Mouse (Mus musculus) embryo, embryonic 11 days (tissue): ENCODE measurements at regions not wholly inside any gene's neighbourhood (a gene's known extent, or its start where the extent isn't known, plus 50 kb on each side); places are given as distances from the start of the nearest gene placed in this dataset.
A peak's percentile ranks its signal among the peaks of the same experiment; 100 is the strongest.

Experiments
- DNase-seq: peaks from one replicate; pipeline ENCODE4 v3.0.0-alpha.2; 2015

DNA sequence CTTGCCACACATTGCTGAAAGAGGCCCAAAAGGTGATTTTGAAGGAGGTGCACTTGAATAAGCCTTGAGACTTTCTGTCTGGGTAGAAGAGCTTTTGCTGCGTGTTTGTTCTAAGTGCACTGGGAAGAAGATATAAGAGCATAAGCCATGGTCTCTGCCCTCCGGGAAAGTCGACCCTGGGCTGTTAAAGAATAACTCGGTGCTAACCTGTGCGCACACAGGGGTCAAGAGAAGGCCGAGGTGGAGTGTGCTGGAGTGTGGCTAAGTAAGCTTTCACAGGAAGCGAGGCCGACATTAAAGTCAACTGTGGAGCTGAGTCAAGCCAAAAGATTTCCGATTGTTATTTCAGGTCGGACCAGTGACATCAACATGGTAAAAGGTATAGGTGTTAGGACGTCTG is 473.0 kb downstream of the Slc4a3 start:
- DNase-seq = no peak

DNA sequence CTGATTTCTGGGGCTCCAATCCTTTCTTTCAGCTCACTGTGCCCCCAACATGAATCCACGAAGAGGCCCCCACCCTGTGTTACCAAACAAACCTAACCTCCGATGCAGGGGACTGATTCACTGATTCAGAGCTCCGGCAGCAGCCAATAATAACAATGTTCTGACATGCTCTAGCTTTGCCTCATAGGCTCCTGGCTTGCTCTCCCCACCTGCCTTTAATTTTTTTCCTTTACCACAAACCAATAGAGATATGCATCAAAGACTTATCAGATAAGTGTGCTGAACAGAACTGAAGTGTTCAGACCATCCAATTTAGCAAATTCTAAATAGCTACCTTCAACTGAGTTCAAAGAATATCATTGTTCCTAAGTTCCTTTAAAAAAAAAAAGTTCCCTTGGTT is 478.6 kb downstream of the Slc4a3 start:
- no peak for DNase-seq

DNA sequence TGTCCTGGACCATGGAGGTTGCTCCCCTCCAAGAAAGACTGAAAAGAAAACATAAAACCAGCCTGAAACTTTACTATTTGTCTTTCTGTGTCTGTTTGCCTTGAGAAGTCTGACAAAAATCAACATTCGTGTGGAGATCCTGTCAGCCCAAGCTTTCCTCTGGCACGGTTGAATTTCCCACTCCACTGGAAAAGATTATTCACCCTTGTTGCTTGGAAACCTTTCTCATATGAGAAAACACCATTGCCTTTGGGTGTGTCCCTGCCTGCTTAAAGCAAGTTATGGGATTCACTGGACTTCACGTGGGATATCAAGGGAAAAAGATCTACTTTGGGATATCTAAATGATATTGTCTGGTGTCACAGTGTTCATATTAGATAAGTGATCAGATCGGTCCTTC is 479.3 kb downstream of the Slc4a3 start:
- no peak for DNase-seq

DNA sequence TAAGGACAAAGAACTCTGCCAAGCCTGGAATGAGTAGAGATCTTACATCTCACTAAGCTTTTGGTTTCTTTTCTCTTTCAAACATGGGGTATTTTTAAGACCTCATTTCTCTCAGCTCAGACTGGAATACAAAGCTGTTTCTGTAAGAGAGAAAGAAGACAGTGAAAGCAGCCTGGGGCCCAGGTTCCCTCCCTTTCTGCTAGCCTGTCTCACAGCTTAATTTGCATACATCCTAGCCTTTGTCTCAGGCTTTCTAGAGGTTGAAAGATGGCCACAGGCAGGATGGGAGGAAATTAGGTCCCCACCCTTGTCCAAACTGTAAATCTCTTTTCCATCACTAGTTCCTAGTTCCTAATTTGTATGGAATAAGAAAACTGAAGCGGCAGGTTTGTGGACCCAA is 483.0 kb downstream of the Slc4a3 start:
- DNase-seq = no peak

DNA sequence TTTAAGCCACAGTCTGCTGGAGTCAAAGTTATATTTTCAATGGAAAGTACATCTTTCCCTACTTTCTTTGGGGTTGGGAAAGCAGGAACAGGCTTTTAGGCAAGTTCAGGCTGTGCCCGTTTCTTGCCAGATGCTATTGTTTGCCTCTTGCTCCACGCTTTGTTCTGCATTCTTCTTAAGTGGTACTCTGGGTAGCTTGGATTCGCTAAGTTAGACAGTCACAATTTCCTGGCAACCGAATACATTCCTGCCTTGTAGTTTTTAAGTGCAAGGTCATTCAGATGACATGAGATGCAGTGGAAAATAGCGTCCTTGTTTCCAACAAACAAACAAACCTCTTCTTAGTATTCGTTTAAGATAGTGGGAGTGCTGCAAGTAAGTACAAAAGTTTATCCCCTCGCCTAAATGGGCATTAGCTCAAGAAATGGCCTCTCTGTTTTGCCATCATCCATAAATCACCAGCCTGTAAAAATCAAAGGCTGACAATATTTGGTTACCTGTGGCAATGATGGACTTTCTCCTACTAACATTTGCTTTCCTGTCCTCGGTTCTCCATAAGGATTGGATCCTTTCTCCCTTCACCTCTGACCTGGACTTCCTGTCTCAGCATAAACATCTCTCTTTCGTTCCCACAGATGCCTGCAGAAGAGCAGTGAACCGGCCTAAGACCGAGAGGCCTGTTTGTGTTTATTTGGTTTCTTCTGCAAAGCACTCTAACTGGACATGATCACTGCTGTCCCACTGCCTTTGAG is 485.3 kb downstream of the Slc4a3 start:
- DNase-seq = no peak

DNA sequence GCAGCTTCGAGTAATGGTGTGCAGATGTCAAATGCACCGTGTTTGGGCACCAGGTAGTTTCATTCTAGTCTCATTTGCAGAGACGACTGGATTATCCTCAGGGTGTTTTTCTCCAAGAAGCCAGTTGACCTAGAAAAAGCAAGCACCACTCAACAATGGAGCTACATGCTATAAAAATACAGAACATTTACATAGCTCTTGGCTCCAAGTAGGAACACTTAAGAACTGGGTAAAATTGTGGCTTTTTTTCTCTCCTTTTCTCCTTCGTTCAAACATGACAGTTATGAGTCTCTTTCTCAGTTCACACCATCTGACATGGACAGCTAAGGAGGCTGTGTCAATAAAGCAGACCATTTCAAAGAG is 485.8 kb downstream of the Slc4a3 start:
- no peak for DNase-seq

DNA sequence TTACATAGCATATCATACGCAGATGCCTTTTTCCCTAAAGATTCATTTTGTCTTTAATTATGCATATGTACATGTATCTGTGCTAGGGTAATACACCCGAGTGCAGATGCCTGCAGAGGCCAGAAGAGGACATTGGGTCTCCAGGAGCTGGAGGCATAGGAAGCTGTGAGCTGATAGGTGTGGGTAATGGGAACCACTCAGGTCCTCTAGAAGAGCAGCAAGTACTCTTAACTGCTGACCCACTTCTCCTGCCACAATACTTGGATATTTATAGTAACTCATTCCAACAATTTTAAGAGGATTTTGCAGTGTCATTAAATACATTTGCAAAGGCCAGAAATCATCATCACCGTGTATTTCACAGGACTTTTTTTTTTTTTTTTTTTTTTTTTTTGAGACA is 486.6 kb downstream of the Slc4a3 start:
- no peak for DNase-seq

DNA sequence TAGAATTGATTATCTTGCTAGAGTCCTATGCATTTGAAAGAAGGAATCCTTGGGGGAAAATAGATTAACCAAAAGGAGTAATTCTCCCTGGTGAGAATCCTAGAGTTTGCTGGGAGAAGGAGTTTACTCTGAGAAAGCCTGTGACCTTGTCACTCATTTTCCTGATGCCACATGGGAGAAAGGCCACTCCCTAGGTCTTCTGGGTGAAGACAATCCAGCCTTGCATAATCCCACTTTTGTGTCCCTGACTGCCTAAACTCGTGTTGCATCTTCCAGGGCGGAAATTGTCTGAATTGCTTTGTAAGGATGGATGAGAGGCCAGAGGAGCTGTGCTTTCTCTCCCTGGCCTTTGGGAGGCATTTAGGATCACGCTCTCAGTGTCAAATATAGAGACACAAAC is 490.2 kb downstream of the Slc4a3 start:
- no peak for DNase-seq

DNA sequence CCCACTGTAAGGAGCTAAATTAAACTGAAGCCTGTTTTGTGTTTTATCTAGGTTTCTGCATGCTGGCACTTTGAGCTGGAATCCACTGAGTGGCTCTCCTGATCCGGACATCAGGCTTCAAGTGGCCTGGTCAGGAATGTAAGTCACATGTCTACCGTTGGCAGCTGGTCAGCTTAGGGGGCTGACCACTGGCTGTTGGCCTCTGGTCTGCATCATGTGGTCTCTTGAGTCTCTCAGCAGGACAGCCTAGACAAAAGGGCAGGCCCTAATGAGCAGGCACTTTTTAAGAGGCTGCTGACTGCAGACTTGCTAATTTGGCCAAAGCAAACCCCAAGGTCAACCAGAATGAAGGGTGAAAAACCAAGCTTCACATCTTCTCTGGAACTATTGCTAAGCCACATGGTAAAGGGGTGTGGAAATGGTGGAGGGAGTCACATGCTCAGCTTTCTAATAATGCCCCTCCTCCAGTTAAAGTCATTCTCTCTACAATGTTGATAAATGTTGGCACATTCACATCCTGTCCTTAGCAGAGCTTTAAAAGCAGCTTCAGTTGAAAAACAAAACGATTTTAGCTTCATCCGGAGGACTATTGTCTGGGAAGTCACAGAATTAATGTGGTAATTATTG is 493.1 kb downstream of the Slc4a3 start:
- DNase-seq = no peak

DNA sequence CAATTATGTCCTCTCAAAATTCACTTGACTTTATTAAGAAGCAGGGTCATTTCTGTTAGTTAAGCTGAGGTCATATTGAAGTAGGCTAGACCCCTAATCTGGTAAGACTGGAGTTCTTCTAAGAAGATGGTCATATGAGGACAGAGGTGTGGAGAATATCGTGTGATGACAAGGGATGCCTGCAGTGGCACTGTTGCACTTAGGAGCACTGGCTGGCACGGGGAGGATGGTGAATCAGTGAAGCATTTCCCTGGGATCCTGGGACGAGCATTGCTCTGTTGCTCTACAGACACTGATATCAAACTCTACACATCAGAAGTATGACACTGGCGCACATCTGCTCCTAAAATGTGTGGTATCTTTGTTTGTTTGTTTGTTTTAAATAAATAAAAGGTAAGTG is 493.6 kb downstream of the Slc4a3 start:
- DNase-seq = no peak

DNA sequence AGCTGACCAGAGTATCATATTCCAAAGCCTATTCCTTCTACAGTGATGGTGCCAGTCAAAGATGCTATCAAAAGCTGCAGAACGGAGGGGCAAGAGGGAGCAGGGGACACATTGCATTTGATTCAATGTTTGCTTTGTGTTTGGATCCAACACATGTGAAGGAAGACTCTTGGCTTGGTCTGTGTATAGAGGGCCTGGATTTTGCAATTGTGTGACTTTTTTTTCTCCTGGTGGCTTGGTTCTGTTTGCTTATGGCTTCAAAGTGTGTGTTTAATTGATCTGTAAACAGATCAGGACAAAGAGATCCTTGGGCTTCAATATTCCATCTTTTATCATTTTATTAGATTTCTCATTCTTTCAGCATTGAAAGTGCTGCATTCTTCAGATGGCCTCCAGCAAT is 504.2 kb downstream of the Slc4a3 start:
- DNase-seq = no peak

DNA sequence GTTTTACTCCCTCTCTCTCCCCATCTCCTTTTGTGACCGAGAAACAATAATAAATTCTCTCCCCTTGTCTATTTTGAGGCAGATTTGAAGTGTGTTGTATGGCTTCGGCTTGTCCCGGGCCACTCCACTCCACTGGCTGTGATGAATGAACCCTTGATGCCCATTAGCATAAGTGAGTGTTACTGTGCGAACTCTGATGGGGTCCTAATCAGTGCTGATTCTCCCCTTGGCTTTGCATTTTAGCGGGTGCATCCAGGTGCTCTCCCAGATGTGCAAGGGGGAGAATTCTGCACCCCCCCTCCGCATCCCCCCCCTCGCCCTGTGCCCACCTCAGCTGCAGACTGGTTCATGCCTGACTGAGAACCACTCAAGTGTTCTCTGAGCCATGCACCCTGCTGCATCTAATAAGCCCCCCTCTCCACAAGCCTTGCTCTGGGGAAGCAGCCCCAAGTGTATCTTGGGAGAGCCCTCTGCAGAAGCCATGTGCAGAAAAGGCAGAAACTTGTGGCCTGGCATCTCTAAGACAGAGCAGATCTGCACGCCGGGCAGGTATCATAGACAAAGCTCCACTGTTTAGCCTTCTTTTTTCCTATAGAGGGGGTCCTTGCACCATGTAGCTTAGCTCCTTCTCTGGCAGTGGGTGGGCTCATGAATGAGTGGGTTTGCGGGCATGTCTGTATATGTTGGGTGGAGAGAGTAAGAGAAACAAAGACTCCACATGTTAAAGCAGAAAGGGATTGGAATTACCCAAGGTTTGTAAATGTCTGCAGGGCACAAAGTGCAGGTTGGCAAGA is 507.5 kb downstream of the Slc4a3 start:
- no peak for DNase-seq

DNA sequence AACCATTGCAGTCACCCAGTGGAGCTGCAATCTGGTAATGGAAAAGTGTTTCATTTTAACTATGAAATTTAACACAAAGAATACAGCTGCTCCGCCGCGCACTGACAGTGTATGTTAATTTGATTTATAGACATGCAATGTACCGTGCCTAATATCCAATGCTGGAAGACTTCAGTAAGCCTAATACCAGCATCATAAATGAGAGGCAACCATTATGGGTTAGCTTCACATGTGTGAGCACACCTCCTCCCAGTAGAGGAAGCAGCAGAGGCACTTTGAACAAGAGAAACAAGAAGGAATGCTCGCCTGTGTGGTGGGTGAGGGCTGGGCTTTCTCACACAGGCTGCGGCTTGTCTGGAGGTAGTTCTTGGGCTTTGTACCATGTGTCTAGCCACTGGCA is 519.7 kb downstream of the Slc4a3 start:
- no peak for DNase-seq

DNA sequence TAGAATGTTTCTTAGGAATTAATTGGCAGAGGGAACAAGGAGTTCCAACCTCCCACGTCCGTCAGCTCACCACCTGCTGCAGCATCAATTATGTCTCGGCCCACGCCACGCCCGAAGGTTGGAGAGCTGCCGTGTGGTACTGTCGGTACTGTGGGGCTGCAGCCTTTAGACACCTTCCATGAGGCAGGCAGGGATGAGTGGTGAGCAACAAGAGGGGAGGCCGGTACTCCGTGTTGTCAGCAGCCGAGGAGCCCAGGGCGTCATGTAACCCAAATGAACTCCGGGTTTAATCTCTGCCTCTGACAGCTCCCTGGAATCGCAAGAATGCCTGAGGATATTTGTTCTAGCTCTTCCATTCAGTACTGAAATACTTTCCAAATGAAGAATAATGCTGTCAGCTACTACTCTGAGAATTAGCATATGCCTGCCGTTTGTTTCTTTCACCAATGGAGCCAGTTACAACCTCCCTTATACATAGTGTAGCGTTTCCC is 524.8 kb downstream of the Slc4a3 start:
- no peak for DNase-seq

DNA sequence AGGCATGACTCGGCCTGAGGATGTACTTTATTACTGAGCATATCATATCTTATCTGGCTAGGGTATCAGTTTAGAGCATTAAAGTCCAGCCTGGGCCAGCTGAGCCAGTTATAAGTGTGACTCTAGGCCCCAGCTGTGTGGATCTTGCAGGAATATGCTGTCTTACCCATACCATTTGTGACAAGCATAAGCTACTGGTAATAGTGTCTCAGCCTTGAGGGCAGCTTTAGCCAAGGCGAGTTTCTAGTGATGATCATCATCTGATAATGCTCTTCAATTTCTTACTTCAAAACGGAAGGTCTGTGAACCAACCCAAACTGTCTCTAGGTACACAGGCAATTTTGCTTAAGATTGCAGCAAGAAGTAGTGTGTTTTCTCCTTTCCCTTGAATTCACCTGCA is 529.1 kb downstream of the Slc4a3 start:
- no peak for DNase-seq

DNA sequence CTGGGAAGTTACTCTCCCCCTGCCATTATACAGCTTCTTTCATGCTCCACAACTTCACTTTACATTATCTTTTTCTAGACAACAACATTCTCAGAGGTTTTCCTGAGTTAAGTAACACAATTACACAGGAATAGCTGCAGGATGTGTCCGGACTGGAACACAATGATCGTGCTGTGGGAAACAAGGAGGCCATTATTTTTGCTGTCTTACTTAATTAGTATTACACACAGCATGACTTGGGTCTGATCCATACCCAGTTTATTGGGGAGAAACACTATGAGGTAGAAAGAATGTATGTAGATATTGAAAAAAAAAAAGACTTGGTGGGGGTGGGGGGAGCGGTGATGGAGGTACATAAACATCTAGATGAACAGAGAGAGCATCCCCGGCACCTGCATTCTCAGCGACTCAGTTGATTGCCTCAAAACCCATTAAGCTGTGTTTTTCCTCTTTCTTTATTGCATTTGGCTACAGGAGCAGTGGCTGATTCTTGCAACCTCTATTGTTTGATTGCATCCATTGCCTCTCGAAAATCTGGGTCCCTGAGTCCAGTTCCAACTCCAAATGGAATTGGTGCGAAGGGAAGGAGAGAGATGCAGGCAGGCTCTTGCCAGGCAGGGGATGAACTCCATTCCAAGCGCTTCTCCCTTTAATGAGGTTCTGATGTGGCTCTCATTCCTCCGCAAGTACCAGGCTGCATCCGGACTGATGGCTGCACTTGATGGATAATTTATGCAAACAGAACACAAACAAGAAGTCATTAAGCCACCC is 529.8 kb downstream of the Slc4a3 start:
- DNase-seq = no peak

DNA sequence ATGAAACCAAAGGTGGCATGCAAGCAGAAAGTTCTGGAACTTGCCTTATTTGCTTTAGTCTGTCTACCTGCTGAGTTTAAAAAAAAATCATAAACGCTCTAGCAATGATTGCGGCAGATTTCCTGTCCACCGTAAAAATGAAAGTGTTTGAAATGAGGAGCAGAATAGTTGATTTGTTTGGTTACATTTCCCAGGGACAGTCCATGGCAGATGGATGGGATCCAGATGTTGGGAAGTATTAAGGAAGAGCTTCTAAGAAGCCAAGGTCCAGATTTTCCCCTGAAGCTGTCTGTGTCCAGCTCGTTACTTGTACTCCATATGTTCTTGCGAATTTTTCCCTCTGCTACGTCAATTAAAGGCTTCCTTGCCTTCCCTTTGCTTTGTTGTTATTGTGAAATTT is 534.2 kb downstream of the Slc4a3 start:
- no peak for DNase-seq

DNA sequence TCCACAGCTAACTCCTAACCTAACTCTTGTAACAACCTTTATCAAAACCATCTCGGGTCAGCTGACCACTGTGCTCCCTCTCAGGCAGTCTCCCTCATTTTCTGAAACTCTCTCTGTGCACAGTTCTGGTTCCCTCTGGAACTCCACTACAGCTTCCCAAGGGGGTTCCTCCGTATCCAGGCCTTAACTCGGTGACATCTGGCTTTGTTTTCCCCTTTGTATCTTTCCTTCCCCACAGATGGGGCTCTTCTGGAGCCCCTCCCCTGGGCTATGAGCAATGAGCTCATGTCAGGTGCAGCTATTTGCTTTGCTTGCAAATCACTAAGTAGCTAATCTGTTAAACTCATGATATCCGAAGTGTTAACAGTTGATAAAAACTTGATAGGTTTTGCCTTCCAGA is 535.6 kb downstream of the Slc4a3 start:
- DNase-seq = peak; percentile 31

DNA sequence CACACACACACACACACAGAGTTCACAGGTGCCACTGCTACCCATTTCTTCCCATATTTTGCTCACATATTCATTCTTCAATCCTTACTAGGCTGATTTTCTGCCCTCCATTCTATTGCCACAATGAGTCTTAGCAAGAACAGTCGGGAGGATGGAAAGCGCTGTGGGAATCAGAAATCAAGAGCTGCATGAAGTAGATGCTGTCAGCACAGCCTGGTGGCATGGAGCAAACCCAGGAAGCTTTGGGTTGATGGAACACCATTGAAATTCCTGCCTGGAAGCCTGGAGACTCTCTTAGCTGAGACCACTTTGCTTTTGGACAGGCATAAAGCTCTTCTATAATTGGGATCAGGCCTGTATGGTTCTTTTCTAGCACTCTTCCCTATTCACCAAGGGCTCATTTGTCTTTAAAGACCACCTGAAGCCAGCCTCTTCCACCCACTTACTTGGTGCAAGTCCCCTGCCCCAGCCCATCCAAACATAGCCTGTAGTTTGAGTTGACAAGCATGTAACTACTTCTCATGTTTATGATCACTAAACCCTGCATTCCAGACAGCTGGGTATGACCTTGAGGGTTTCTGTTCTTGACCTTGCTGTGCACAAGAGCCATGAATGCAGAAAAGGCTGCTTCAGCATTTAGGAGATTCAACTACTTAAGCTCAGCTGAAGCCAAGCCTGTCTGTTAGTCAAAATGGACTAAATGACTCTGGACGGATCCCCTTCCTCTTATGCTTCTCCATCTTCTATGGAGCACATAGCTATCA is 537.4 kb downstream of the Slc4a3 start:
- no peak for DNase-seq

DNA sequence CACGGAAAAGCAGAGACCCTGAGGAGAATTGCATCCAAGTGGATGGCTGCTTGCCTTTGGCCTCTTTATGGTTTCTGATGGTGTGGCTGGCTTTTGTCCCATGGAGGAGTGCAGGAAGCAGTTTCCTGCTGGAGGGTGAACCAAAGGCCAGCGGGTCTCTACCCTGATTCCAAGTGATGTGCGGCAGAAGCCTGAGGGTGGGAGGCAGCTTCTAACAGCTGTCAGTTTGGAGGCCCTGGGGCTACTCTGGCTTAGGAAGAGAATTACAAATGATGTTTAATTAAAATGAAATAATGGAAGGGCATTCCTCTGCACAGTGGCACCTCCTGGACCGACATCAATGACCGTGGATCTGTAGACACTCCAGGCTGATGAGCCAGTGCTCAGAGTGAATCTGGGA is 545.0 kb downstream of the Slc4a3 start:
- DNase-seq = no peak

DNA sequence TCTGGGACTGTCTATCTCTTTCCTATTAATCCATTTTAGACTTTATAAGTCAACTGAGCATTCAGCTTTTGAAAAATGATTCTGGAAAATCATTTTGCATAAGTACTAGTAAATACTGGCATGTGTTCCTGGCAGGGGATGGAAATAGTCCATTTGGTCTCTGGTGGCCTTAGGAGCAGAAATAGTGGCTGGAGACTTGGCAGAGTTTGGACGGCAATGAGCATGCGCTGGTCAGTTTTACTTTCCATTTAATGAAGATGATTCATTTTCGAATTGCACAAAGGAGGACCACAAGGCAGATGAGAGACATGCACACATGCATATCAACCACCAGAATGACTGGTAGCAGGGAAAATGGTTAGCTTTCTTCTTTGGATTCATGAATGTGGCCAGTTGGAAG is 567.2 kb downstream of the Slc4a3 start:
- no peak for DNase-seq

DNA sequence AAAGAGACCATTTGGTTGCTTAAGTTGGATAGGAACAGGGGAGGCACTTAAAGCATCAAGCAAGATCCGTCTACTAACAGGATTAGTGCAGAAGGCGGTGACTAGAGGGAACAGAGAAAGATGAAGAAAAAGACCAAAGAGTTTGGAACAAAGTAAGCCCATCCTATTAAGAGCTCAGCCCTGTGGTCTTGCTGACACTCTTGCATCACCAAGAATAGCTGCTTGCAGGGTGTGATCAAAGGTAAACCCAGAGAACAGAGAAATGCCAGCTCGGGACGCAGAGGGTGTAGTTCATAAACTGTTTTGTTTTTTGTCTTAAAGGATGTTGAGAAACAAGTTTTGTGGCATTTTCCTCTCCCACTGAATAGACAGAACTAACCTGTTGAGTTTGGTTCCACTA is 574.8 kb downstream of the Slc4a3 start:
- no peak for DNase-seq

DNA sequence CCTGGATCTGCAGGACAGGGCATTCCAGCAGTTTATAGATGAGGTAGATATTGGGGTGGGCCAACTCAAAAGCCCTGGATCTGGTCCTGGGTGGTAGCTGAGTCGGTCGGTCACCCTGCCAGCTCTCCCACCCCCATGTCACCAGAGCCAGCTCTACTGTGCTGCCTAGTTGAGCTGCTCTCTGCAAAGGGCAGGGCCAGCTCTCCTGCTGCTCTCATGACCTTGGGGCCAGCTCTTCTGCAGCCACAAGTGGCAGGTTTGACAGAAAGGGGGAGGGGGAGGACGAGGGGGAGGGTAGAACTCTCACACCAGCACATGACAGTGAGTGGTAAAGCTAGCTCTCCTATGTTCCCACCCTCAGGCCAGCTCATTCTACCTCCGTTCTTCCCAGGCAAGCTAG is 584.3 kb downstream of the Slc4a3 start:
- peak; percentile 16 for DNase-seq
